Mouse (Mus musculus) forebrain, embryonic 10.5 days (tissue): ENCODE measurements around the gene Vsig10. TPM values are rescaled to one million over a fixed set of nuclear protein-coding genes. Genes with fewer than 3 reads are reported as not detected.
A peak's percentile ranks its signal among the peaks of the same experiment; 100 is the strongest.
"Not testable (repeated sequence)": the region's sequence is repeated elsewhere in the genome, so short reads cannot be mapped to it uniquely, and the experiment has no call there.

Experiments used
- DNase-seq: peaks from one replicate; pipeline ENCODE4 v3.0.0-alpha.2; 2017; ENCODE audit warnings: low spot score; ENCODE audit errors: extremely low spot score
- H3K27ac ChIP-seq: fragments of 300-500 bp; sonication (generic); 2 replicates; pipeline ENCODE4 v1.5.1; 2016; ENCODE audit warnings: mild to moderate bottlenecking
- H3K27me3 ChIP-seq: fragments of 300-500 bp; sonication (generic); 2 replicates; pipeline ENCODE4 v1.6.1; 2016; ENCODE audit warnings: mild to moderate bottlenecking; ENCODE audit not compliant: poor library complexity, severe bottlenecking
- H3K36me3 ChIP-seq: fragments of 300-500 bp; sonication (generic); replicated peaks from 2 replicates; pipeline ENCODE4 v1.6.1; 2016; ENCODE audit warnings: mild to moderate bottlenecking, moderate library complexity
- H3K4me1 ChIP-seq: fragments of 300-500 bp; sonication (generic); 2 replicates; pipeline ENCODE4 v1.6.1; 2016
- H3K4me3 ChIP-seq: fragments of 300-500 bp; sonication (generic); 2 replicates; pipeline ENCODE4 v1.5.1; 2016; ENCODE audit warnings: mild to moderate bottlenecking, moderate library complexity
- H3K9me3 ChIP-seq: fragments of 300-500 bp; sonication (generic); 2 replicates; pipeline ENCODE4 v1.6.1; 2016; ENCODE audit warnings: mild to moderate bottlenecking, moderate library complexity
- WGBS: fragments of 180-500 bp; shearing (Covaris S2); methylation state at CpG from one replicate; pipeline ENCODE4 v1.1.7; 2016; 5-methylcytosine and 5-hydroxymethylcytosine counted together
- polyA plus RNA-seq: library from polyadenylated mRNA; unstranded; fragments of >200 nt; fragmentation: Nextera tagmentation; extraction: Ambion mirVana; gene quantifications from 2 replicates; pipeline ENCODE4 v1.2.1, GENCODE M21; 2016

Gene Vsig10
- polyA plus RNA-seq, 1 experiment from 2014 or later, result 4.3 TPM

DNA sequence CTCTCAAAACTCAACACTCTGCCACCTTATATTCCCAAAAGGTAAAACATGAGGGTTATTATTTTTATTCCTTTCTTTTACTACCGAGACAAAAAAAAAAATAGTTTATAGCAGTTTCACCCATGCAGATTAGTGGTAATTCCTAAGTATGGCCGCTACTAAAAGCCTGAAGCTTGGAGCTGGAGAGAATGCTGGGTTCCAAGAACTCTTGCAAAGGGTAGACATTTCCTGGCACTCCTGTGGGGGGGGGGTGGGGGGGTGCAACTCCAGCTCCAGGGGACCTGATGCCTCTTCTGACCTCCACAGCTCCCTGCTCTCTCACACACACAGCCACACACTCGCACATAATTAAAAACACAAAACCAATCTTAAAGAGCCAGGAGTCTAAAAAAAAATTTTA lies 32.6 kb upstream of the Vsig10 start:
- Histone ChIP-seq H3K4me1 (peaks cover 34% of the 10 kb centered on the region), H3K27me3 (peaks cover 13% of the 10 kb centered on the region), H3K27ac (peak overlapping the region; percentile 93), H3K36me3 (peaks cover 44% of the 10 kb centered on the region), H3K4me3 (peak overlapping the region; percentile 75), H3K9me3 (peaks cover 6% of the 10 kb centered on the region; the same call in 1 of the 2 replicates)
- 62% methylated on average over 3 of the region's 3 CpGs for WGBS
- no peak for DNase-seq

- Histone ChIP-seq H3K9me3 (peaks cover 6% of the 10 kb centered on the region; the same call in 1 of the 2 replicates), H3K27ac (peak within 1 kb of the TSS; percentile 93), H3K27me3 (peaks cover 13% of the 10 kb centered on the region), H3K4me1 (peaks cover 34% of the 10 kb centered on the region), H3K36me3 (peaks cover 36% of the 10 kb centered on the region), H3K4me3 (peak within 1 kb of the TSS; percentile 75)
- WGBS, result under 1% methylated on average over 77 of the region's 77 CpGs
- DNase-seq, result peak; percentile 96
Measured at GRCm38 (mm10) chr5:117286831-117287822, 31.8 kb upstream of the Vsig10 start, which contains the start of gene Pebp1. TSS of gene Pebp1 (minus strand) at chr5:117287625.

GRCm38 (mm10) chr5:117289646-117290045 lies 29.2 kb upstream of the Vsig10 start:
- Histone ChIP-seq H3K4me1 (peaks cover 32% of the 10 kb centered on the region), H3K27me3 (peaks cover 13% of the 10 kb centered on the region), H3K4me3 (no peak overlapping the region), H3K36me3 (peaks cover 14% of the 10 kb centered on the region), H3K27ac (no peak overlapping the region), H3K9me3 (peaks cover 6% of the 10 kb centered on the region; the same call in 1 of the 2 replicates)
- DNase-seq, result no peak

DNA sequence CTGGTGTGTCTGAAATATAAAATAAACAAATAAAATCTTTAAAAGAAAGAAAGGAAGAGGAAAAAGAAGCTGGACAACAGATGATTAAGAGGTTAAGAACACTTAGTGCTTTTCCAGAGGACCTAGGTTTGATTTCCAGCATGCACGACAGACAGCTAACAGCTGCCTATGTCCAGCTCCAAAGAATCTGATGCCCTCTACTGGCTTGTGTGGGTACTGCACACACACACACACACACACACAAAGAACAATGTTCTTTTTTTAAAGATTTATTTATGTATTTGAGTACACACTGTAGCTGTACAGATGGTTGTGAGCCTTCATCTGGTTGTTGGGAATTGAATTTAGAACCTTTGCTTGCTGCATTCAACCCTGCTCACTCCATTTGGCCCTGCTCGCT lies 28.8 kb upstream of the Vsig10 start:
- WGBS, result 92% methylated on average over 2 of the region's 2 CpGs
- Histone ChIP-seq H3K27me3 (peaks cover 13% of the 10 kb centered on the region), H3K9me3 (peaks cover 6% of the 10 kb centered on the region; the same call in 1 of the 2 replicates), H3K4me1 (peaks cover 28% of the 10 kb centered on the region), H3K27ac (no peak overlapping the region), H3K4me3 (no peak overlapping the region), H3K36me3 (peaks cover 10% of the 10 kb centered on the region)
- no peak for DNase-seq

GRCm38 (mm10) chr5:117291312-117291711 lies 27.6 kb upstream of the Vsig10 start:
- Histone ChIP-seq H3K36me3 (no peaks in the 10 kb centered on the region), H3K27me3 (peaks cover 13% of the 10 kb centered on the region), H3K4me1 (peaks cover 16% of the 10 kb centered on the region), H3K27ac (no peak overlapping the region), H3K9me3 (peaks cover 6% of the 10 kb centered on the region; the same call in 1 of the 2 replicates), H3K4me3 (no peak overlapping the region)
- DNase-seq, result no peak
- WGBS, result 84% methylated on average over 3 of the region's 3 CpGs

DNA sequence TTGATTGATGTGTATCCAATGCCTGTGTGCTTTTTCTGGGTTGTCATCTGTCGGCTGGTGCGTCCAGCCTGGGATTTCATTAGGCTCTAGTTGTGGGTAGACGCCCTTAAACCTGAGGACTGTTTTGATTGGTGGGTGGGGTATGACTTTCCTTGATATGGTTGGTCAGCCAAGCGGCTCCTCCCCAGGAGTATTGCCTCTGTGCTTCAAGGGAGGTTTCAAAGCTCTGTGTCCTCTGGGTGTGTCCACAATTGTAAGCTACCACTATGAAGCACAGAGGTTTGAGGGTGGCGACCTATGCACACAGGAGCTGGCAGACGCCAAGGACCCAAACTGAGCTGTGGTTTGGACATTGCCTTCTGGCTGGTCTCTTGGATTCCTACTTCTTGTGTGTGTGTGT lies 26.3 kb upstream of the Vsig10 start:
- H3K36me3 ChIP-seq, result no peaks in the 10 kb centered on the region
- no peak for DNase-seq
- H3K4me3 ChIP-seq, result no peak overlapping the region
- no peak overlapping the region for H3K27ac ChIP-seq
- WGBS, result 85% methylated on average over 6 of the region's 6 CpGs
- H3K4me1 ChIP-seq, result peaks cover 10% of the 10 kb centered on the region
- H3K9me3 ChIP-seq, result peaks cover 6% of the 10 kb centered on the region; the same call in 1 of the 2 replicates
- H3K27me3 ChIP-seq, result peaks cover 13% of the 10 kb centered on the region

DNA sequence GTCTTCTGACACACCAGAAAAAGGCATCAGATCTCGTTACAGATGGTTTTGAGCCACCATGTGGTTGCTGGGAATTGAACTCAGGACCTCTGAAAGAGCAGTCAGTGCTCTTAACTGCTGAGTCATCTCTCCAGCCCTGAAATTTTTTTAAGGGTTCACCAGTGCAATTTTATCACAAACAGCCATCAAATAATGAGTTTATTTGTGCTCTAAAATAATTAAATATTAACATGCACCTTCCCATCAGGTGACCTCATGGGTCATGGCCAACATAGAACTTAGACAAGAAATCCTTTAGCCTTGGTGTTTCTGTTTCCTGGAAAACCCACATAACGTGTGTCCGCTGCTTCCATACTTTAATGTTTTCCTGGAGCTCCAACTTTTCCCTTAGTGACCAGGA lies 25.1 kb upstream of the Vsig10 start:
- H3K36me3 ChIP-seq, H3K27me3 ChIP-seq, H3K4me1 ChIP-seq, DNase-seq, H3K9me3 ChIP-seq, H3K27ac ChIP-seq, H3K4me3 ChIP-seq: not testable (repeated sequence)
- 85% methylated on average over 3 of the region's 3 CpGs for WGBS

- Histone ChIP-seq H3K4me1 (no peaks in the 10 kb centered on the region), H3K4me3 (no peak overlapping the region), H3K36me3 (no peaks in the 10 kb centered on the region), H3K27me3 (no peaks in the 10 kb centered on the region), H3K9me3 (peaks cover 3% of the 10 kb centered on the region; the same call in 1 of the 2 replicates), H3K27ac (no peak overlapping the region)
- no peak for DNase-seq
- WGBS, result 92% methylated on average over 8 of the region's 8 CpGs
Measured at GRCm38 (mm10) chr5:117295011-117295410, 23.9 kb upstream of the Vsig10 start.

GRCm38 (mm10) chr5:117302899-117303298 lies 16.0 kb upstream of the Vsig10 start:
- no peak for DNase-seq
- no peaks in the 10 kb centered on the region for H3K36me3 ChIP-seq
- H3K4me1 ChIP-seq, result peaks cover 10% of the 10 kb centered on the region
- WGBS, result 74% methylated on average over 3 of the region's 3 CpGs
- H3K27me3 ChIP-seq, result 0 out of 2 replicates have a peak, but pooled peaks cover 3% of the 10 kb centered on the region
- no peak overlapping the region for H3K4me3 ChIP-seq
- H3K9me3 ChIP-seq, result peaks cover 6% of the 10 kb centered on the region; the same call in 1 of the 2 replicates
- no peak overlapping the region for H3K27ac ChIP-seq

DNA sequence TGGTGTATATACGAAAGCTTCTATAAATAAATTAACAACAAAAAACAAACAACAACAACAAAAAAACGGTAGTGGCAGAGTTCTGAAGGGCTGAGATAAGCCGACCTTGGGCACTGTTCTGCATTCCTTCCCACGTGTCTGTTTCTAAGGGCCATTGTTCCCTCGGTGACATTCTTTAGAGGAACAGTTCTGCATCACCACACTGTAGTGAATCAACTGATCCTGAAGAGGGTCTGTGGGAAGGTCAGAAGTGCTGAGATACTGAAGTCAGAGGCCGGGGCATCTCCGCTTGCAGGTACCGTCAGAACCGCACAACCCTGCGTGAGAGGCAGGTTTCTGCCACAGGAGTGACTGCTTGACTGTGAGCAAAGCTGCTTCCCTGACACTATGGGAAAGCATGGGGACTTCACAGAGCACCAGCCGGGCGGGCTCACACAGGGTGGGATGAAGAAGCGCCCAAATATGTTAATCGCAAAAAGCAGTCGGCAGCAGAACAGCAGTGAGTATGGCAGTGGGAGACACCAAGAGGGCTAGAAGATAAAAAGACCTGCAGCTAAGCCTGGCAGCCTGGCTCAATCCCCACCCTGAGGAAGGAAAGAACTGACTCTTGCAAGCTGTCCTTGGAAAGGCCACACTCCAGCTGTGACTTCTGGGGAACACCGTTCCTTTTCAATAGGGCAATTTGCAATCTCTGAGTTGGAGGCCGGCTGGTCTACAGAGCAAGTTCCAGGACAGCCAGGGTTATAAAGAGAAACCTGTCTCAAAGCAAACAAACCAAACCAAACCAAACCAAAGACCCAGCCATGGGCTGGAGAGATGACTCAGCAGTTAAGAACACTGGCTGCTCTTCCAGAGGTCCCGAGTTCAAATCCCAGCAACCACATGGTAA lies 14.9 kb upstream of the Vsig10 start:
- Histone ChIP-seq H3K36me3 (no peaks in the 10 kb centered on the region), H3K4me3 (no peak overlapping the region), H3K27me3 (0 out of 2 replicates have a peak, but pooled peaks cover 3% of the 10 kb centered on the region), H3K27ac (0 out of 2 replicates have a peak overlapping the region, but pooled peaks have one; percentile 12), H3K4me1 (peaks cover 10% of the 10 kb centered on the region), H3K9me3 (peaks cover 6% of the 10 kb centered on the region; the same call in 1 of the 2 replicates)
- DNase-seq, result no peak
- WGBS, result 57% methylated on average over 18 of the region's 18 CpGs

- Histone ChIP-seq H3K4me1 (peaks cover 10% of the 10 kb centered on the region), H3K36me3 (no peaks in the 10 kb centered on the region), H3K27me3 (0 out of 2 replicates have a peak, but pooled peaks cover 3% of the 10 kb centered on the region), H3K4me3 (no peak overlapping the region), H3K9me3 (peaks cover 6% of the 10 kb centered on the region; the same call in 1 of the 2 replicates), H3K27ac (no peak overlapping the region)
- 75% methylated on average over 7 of the region's 7 CpGs for WGBS
- no peak for DNase-seq
Measured at GRCm38 (mm10) chr5:117304947-117305346, 13.9 kb upstream of the Vsig10 start.

GRCm38 (mm10) chr5:117305754-117306153 lies 13.1 kb upstream of the Vsig10 start:
- DNase-seq, result no peak
- Histone ChIP-seq H3K4me1 (peaks cover 10% of the 10 kb centered on the region), H3K27me3 (0 out of 2 replicates have a peak, but pooled peaks cover 3% of the 10 kb centered on the region), H3K27ac (no peak overlapping the region), H3K36me3 (no peaks in the 10 kb centered on the region), H3K9me3 (peaks cover 6% of the 10 kb centered on the region; the same call in 1 of the 2 replicates), H3K4me3 (no peak overlapping the region)
- WGBS, result 91% methylated on average over 5 of the region's 5 CpGs
